Mouse (Mus musculus) lung, postnatal 36 days (tissue): ENCODE data around the gene Aamdc.

Experiments
- DNase-seq: peaks from one replicate; pipeline ENCODE4 v3.0.0; 2022; ENCODE audit warnings: mixed read lengths

Aamdc gene

GRCm38 (mm10) chr7:97500555-97501209 is 78.6 kb downstream of the Aamdc start:
- peak; percentile 39 for DNase-seq
